Mouse (Mus musculus) macrophage (primary cell): ENCODE measurements around the gene Ccdc136. TPM values are rescaled to one million over a fixed set of nuclear protein-coding genes. Genes with fewer than 3 reads are reported as not detected.

Experiments used
- H3K27ac ChIP-seq: fragments of 350-480 bp; formaldehyde crosslinking; 2 replicates; pipeline ENCODE4 v1.9.0; 2021
- H3K36me3 ChIP-seq: fragments of 350-480 bp; formaldehyde crosslinking; 2 replicates; pipeline ENCODE4 v1.9.0; 2021; ENCODE audit errors: inconsistent target
- H3K4me3 ChIP-seq: fragments of 350-480 bp; formaldehyde crosslinking; 2 replicates; pipeline ENCODE4 v1.9.0; 2021; ENCODE audit errors: inconsistent target
- H3K79me2 ChIP-seq: fragments of 350-480 bp; formaldehyde crosslinking; 2 replicates; pipeline ENCODE4 v1.9.0; 2021; ENCODE audit errors: inconsistent target
- WGBS: methylation state at CpG from one replicate; pipeline ENCODE4 v1.1.7; 2026; ENCODE audit warnings: inconsistent platforms; ENCODE audit not compliant: missing documents; 5-methylcytosine and 5-hydroxymethylcytosine counted together
- polyA plus RNA-seq: library from polyadenylated mRNA; stranded (reverse); fragments of 250-400 nt; gene quantifications from 3 replicates; pipeline ENCODE4 v1.2.4, GENCODE M21; 2018; ENCODE audit warnings: inconsistent platforms

Gene Ccdc136
- polyA plus RNA-seq, 1 experiment from 2014 or later = not detected

DNA sequence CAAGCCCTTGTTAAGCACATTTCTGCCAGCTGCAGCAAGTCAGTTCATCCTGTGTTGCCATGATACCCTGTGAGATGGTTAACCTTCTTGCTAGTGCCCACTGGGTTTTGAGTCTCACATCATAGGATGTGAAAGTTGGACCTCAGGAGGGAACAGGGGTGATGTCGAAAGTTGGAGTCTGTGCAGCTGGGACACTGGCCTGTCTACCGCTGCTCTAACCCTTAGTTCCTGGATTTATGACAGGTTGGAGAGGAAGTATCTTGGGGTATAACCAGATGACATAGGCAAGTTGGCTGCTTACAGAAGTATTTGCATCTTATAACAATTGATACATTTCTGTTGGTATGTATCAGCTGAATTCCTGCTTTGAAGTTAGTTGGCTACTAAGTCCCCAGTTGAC, 24.5 kb downstream of the Ccdc136 start:
- Histone ChIP-seq H3K36me3 (no peaks in the 10 kb centered on the region), H3K4me3 (no peak overlapping the region), H3K27ac (no peak overlapping the region), H3K79me2 (no peaks in the 10 kb centered on the region)
- WGBS = 6% methylated on average over 2 of the region's 2 CpGs

DNA sequence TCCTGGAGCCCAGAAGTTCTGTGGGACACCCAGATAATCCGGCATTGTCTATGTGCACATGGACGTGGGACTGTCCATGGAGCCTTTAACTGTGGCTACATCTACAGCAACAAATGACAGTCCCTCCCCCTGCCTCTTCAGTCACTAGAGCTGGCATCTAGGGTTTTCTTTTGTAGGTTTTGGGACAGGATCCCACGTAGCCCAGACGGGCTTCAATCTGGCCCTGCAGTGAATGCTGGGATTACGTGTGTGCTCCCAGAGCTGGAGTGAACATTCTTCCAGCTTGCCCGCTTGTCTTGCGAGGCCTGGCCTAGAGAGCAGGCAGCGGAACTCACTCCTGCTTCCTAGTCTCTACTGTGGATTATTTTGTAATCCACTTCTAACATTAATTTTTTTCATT, 29.0 kb downstream of the Ccdc136 start:
- Histone ChIP-seq H3K4me3 (no peak overlapping the region), H3K36me3 (no peaks in the 10 kb centered on the region), H3K27ac (no peak overlapping the region), H3K79me2 (no peaks in the 10 kb centered on the region)
- 86% methylated on average over 8 of the region's 8 CpGs for WGBS

DNA sequence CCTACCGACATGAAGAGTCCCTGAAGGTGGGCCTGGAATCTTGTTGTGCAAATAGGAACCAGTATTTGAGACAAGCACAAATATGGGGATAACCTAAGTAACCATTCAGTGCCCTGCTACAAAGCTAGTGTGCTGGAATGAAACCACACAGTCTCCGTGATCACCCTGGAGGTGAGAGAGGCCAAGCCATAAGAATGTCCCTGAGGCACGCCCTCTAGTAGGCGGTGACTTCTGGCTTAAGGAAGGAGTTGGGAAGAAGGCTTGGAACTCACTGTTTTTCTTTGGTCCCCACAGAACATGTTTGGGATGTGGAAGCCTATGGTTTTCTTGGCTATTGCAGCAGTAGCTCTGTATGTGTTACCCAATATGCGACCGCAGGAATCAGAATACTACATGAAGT, 30.2 kb downstream of the Ccdc136 start:
- Histone ChIP-seq H3K36me3 (no peaks in the 10 kb centered on the region), H3K4me3 (no peak overlapping the region)
- WGBS = 93% methylated on average over 6 of the region's 6 CpGs

DNA sequence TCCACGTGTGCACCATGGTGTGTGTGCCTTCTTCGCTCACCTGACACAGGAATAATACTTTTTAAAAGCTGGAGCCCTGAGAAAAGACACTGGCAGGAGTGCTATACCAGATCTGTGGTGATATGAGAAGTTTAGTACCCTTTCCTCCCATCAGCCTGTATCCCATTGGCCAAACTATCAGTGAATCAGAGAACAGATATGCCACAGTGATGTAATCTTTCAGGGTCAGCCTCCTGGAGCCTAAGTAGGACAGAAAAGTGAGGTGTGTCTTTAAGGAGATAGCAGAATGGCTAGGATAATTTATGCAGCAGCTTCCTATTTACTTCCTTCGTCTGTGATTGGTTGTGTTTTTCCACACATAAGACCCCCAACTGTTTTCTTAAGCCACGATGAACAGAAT, 32.1 kb downstream of the Ccdc136 start:
- no peak overlapping the region for H3K4me3 ChIP-seq
- no peaks in the 10 kb centered on the region for H3K79me2 ChIP-seq
- 68% methylated on average over 4 of the region's 4 CpGs for WGBS
- no peak overlapping the region for H3K27ac ChIP-seq
- H3K36me3 ChIP-seq = no peaks in the 10 kb centered on the region

More for the DNA sequence above, 30.2 kb downstream of the Ccdc136 start:
- H3K79me2 ChIP-seq = no peaks in the 10 kb centered on the region
- no peak overlapping the region for H3K27ac ChIP-seq

DNA sequence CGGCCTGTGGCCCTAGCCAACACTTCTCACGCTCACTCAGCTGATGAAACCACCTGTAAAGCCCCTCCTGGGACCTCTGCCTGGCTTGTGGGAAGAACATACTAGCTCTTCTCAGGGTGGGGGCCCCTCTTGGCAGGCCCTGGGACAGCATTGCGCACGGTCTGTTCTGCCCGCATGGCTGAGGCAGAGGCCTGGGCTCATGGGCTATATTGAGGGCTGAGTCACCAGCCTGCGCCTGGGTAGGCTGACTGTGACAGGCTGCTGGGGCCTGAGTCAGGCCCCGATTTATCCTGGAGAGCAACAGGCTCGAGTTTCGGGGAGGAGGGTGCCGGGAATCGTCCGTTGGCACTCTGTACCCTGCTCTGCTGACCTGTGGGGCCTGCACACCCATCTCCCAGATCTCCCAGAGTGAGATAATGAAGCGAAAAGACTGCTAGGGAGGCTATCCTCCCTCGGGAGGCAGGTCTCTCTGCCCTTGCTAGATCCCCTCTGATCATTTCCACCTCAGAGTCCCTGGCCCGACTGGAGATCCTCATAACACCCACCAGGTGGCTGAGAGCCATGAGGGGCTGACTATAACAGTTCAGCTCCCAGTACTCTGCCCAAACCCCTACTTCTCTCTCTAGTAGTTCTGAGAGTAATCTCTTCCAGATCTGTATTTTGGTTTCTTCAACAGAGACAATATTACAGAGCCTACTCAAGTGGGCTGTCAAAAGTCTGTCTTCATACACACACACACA, 34.7 kb downstream of the Ccdc136 start:
- H3K4me3 ChIP-seq = no peak overlapping the region
- no peaks in the 10 kb centered on the region for H3K36me3 ChIP-seq
- no peaks in the 10 kb centered on the region for H3K79me2 ChIP-seq
- no peak overlapping the region for H3K27ac ChIP-seq
- WGBS = 80% methylated on average over 15 of the region's 15 CpGs

DNA sequence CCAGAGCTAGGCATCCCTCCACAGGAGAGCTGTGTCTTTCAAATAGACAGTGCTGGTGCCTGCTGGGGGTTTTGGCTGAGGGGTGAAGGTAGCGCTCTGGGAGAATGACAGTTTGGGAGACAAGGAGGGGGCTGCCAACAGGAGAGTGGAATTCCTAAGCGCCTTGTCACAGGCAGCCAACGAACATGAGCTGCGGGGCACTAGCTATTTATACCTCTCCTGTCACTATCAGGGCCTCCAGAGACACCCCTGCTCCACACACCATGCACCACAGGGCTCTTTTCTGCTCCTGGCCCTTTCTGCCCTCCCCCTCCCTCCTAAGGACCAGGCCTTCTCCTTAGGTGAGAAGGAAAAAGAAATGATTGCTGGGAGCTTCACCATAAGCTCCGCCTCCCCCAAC, 35.4 kb downstream of the Ccdc136 start:
- H3K4me3 ChIP-seq = no peak overlapping the region
- WGBS = 81% methylated on average over 5 of the region's 5 CpGs

DNA sequence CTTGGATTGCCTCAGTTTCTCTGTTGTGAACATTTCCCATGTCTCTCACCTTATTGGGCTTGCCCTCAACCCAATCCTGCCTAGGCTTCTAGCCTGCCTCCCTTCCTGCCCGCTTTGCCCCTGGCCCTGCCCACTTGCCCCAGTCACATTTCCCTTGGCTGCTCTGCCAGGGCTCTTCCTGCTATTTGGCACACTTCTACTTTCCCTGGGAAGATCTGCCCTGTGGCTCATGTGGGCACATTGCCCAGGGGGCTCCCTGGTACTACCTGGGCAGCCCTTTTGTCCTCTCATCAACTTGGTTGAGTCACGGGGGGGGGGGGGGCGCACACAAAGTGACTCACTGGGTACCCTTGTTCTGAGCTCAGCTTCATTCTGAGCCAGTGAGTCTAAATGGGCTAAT, 36.0 kb downstream of the Ccdc136 start:
- Histone ChIP-seq H3K4me3 (no peak overlapping the region), H3K36me3 (no peaks in the 10 kb centered on the region), H3K79me2 (no peaks in the 10 kb centered on the region), H3K27ac (no peak overlapping the region)
- 53% methylated on average over 3 of the region's 3 CpGs for WGBS

More for the DNA sequence above, 35.4 kb downstream of the Ccdc136 start:
- Histone ChIP-seq H3K27ac (no peak overlapping the region), H3K79me2 (no peaks in the 10 kb centered on the region), H3K36me3 (no peaks in the 10 kb centered on the region)

DNA sequence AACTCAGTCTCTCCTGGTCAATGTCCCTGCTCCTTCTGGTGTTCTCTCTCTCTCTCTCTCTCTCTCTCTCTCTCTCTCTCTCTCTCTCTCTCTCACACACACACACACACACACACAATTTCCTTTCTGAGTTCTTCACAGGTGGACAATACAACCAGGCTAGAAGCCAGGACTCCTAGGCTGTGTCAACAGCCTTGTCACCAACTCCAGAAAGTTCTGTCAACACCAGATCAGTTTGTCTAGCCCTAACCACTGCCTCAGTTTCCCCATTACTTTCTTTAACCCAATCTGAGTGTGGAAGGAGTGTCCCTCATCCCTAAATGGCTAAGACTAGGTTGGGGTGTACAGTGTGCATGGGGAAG, 36.5 kb downstream of the Ccdc136 start:
- no peak overlapping the region for H3K27ac ChIP-seq
- no peak overlapping the region for H3K4me3 ChIP-seq
- no peaks in the 10 kb centered on the region for H3K36me3 ChIP-seq
- H3K79me2 ChIP-seq = no peaks in the 10 kb centered on the region

DNA sequence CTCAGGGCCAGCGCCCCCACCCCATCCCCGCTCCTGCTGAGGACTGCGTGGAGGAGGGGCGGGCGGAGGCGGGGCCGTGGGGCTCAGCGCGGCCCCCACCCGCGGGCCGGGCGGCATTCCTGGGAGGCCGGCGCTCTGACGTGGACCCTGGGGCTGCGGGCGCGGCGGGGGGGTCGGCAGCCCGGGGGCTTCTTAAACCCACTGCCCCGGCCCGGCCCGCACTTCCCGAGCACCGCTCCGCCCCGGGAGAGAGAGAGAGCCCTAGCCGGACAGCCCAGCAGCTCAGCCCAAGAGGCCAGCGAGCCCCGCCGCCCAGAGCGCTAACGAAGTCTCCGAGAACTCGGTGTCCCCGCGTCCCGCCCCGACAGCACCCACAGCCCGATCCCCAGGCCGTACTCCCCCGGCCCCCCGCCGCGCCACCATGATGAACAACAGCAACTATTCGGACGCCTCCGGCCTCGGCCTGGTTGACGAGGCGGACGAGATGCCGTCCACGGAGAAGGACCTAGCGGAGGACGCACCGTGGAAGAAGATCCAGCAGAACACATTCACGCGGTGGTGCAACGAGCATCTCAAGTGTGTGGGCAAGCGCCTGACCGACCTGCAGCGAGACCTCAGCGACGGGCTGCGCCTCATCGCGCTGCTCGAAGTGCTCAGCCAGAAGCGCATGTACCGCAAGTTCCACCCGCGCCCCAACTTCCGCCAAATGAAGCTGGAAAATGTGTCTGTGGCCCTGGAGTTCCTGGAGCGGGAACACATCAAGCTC, 37.1 kb downstream of the Ccdc136 start, which contains the start of gene Flnc:
Flnc (plus strand) TSS at position 219 of the 766 bp plus-strand sequence.
- 4% methylated on average over 77 of the region's 77 CpGs for WGBS
- Histone ChIP-seq H3K4me3 (no peak within 1 kb of the TSS), H3K27ac (no peak within 1 kb of the TSS), H3K36me3 (no peaks in the 10 kb centered on the region), H3K79me2 (no peaks in the 10 kb centered on the region)

DNA sequence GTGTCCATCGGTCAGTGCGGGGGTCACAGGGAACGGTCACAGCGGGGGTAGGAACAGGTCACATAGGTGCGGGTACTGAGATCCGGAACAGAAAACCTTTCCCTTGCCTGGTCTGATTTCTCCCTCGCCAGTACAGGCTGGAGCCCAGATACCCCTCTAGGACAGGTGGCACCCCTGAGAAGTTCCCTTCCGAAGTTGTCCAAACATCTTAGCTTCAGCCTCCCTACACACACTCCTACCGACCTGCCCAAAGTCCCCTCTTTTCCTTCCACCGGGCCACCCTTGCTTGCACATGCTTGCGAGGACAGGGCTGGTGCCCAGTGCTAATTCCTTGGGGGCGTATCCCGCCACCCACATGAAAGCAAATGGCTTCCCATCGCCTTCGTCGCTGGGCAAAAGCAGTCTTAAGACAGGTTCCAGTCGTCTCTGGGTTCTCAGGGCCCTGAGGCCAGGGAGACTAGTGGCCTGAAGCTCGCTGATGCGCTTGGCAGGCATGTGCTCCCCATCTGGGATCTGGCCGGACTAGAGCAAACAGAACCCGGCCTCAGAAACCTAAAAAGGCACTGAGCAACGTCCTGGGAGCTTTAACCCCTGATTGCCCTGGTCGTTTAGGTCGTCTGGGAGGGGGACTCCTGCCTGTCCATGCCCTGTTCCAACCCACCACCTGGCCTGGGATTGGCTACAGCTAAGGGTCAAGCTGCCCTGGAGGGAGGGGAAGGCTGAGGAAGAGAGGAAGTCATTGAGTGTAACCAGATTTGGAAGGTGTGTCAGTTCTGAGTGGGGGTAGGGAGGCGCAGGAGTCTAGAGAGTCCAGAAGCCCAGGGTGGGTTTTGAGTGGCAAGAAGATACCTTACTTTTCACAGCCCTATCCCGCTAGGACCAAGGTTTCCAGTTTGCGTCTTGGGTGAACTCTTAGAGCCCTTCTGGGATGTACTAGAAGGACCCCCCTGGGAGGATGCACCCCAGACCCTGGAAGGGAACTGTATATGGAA, 38.0 kb downstream of the Ccdc136 start:
- Histone ChIP-seq H3K79me2 (no peaks in the 10 kb centered on the region), H3K27ac (no peak overlapping the region), H3K36me3 (no peaks in the 10 kb centered on the region), H3K4me3 (no peak overlapping the region)
- 10% methylated on average over 27 of the region's 27 CpGs for WGBS

DNA sequence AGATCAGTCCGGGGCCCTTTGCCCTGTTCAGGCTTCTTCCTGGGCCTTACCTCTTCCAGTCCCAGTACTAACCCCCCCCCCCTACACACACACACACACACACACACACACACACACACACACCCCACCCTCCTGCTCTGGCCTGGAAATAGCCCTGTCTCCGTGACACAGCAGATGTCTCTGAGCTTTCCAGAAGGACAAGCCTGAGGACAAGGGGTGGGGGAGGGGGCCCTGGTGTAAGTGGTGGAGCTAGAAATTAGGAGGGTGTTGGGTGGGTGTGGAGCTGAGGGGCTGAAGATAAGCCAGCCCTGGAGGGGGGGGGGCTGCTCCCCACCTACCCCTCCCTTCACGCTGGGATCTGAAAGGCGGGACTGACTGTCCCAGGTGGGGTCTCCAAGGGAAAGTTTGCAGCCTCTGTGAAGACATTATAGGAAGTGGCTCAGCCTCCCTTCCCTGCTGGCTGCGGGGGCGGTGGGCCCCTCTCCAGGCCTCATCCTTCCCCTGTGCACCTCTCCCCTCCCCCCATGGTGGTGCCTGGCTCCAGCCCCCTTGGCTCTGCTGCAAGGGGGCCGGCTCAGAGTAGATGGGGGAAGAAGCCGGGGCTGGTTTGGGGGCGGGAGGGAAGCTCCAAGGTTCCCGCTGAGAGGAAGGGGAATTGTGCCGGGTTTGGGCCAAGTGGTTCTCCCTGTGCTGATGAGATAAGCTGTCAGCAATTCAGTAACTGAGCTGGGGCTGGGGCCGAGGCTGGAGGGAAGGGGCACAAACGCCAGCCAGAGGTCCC, 39.0 kb downstream of the Ccdc136 start:
- WGBS = 13% methylated on average over 12 of the region's 13 CpGs
- Histone ChIP-seq H3K36me3 (no peaks in the 10 kb centered on the region), H3K79me2 (no peaks in the 10 kb centered on the region), H3K4me3 (no peak overlapping the region), H3K27ac (no peak overlapping the region)

DNA sequence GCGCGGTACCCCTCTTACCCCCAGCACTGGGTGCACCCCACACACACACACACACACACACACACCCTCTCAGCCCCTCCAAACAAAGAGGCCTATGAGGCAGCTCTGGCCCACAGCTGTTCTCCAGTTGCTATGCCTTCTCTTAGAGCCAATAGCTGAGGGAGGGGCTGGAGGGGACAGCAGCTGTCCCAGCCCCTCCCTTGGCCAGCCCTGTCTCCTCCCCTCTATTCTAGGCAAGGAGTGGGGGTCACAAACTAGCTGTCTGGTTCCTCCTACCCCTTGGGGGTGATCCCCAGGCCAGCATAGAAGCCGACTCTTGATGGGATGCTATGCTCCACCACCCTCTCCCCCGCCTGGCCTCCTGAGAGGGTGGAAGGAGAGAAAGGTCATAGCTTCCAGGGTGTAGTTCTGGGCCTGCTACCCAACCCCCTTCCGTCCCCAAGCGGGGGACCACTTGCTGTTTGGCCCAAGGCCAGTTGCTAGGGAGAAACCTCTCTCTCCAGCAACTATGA, 39.9 kb downstream of the Ccdc136 start:
- H3K79me2 ChIP-seq = no peaks in the 10 kb centered on the region
- WGBS = 64% methylated on average over 4 of the region's 6 CpGs
- H3K4me3 ChIP-seq = no peak overlapping the region
- no peak overlapping the region for H3K27ac ChIP-seq
- H3K36me3 ChIP-seq = no peaks in the 10 kb centered on the region

DNA sequence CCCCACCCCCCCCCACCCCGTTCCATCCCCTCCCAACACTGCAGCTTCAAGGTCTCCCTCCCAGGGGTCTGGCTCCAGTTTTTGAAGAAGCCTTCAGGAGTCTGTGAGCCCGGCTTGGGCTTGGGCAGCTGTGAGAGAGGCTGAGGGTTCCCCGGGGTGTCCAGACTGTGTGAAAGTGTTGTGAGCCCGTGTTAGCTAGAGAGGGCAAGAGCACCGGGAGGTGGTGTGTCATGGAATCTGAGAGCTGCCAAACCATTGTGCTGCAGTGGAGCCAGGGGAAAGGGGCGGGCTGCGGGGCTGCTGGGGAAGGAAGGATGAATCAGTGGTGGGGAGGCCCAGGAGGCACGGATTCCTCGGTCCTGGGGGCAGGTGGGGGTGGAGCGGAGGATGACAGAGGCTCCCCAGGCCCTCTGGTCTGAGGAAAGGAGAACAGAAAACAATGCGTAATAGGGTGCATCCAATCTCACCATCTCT, 40.4 kb downstream of the Ccdc136 start:
- H3K27ac ChIP-seq = no peak overlapping the region
- no peaks in the 10 kb centered on the region for H3K36me3 ChIP-seq
- 21% methylated on average over 10 of the region's 11 CpGs for WGBS
- no peaks in the 10 kb centered on the region for H3K79me2 ChIP-seq
- H3K4me3 ChIP-seq = no peak overlapping the region

DNA sequence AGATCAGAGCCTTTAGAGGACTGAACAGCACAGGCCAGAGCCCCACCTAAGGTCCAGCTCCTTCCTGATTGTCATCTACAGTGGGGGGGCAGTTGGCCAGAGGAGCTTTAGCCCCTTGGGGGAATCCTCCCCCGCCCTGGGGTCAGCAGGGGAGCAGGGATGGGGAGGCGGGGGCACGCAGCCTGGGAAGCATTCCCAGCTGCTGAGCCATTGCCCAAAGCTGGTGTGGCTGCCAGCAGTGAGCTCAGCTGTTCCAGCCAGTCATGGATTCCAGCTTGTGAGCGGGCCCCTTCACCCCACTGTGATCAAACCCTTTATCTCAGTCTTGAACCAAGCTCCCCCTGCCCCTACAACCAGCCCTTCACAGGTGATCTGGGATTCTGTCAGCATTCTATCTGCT, 43.1 kb downstream of the Ccdc136 start:
- Histone ChIP-seq H3K36me3 (no peaks in the 10 kb centered on the region), H3K79me2 (no peaks in the 10 kb centered on the region), H3K27ac (no peak overlapping the region), H3K4me3 (no peak overlapping the region)
- WGBS = 97% methylated on average over 3 of the region's 4 CpGs
